Mouse (Mus musculus) forebrain, embryonic 14.5 days (tissue): ENCODE measurements at regions not wholly inside any gene's neighbourhood (a gene's known extent, or its start where the extent isn't known, plus 50 kb on each side); places are given as distances from the start of the nearest gene placed in this dataset.
"Not testable (repeated sequence)": the region's sequence is repeated elsewhere in the genome, so short reads cannot be mapped to it uniquely, and the experiment has no call there.

Experiments
- ATAC-seq: fragments of 200-750 bp; cut with Nextera tagmentation; 2 replicates; pipeline ENCODE4 v1.8.0; 2017; ENCODE audit warnings: mild to moderate bottlenecking, moderate library complexity
- DNase-seq: peaks from one replicate; pipeline ENCODE4 v3.0.0-alpha.2; 2015; ENCODE audit warnings: low spot score
- H3K27ac ChIP-seq: fragments of 300-500 bp; sonication (generic); 2 replicates; pipeline ENCODE4 v1.5.1; 2014; ENCODE audit warnings: low read depth, mild to moderate bottlenecking, control low read depth, low read length, moderate library complexity
- H3K27me3 ChIP-seq: fragments of 300-500 bp; sonication (generic); replicated peaks from 2 replicates; pipeline ENCODE4 v1.6.1; 2014; ENCODE audit warnings: low read length, control low read depth, mixed read lengths; ENCODE audit not compliant: control insufficient read depth, insufficient read depth
- H3K36me3 ChIP-seq: fragments of 300-500 bp; sonication (generic); 2 replicates; pipeline ENCODE4 v1.6.1; 2014; ENCODE audit warnings: low read length, control low read depth; ENCODE audit not compliant: control insufficient read depth, insufficient read depth
- H3K4me1 ChIP-seq: fragments of 300-500 bp; sonication (generic); 2 replicates; pipeline ENCODE4 v1.6.1; 2014; ENCODE audit warnings: antibody characterized with exemption, low read length, control low read depth; ENCODE audit not compliant: control insufficient read depth, insufficient read depth
- H3K4me2 ChIP-seq: fragments of 300-500 bp; sonication (generic); 2 replicates; pipeline ENCODE4 v1.6.1; 2014; ENCODE audit warnings: mild to moderate bottlenecking, control low read depth, low read length
- H3K4me3 ChIP-seq: fragments of 300-500 bp; sonication (generic); 2 replicates; pipeline ENCODE4 v1.5.1; 2014; ENCODE audit warnings: low read depth, low read length, control low read depth
- H3K9ac ChIP-seq: fragments of 300-500 bp; sonication (generic); 2 replicates; pipeline ENCODE4 v1.6.1; 2014; ENCODE audit warnings: mild to moderate bottlenecking, low read length, control low read depth, moderate library complexity
- H3K9me3 ChIP-seq: fragments of 300-500 bp; sonication (generic); replicated peaks from 2 replicates; pipeline ENCODE4 v1.6.1; 2016; ENCODE audit warnings: low read length, control low read depth, mixed read lengths; ENCODE audit not compliant: control insufficient read depth
- whole genome bisulfite sequencing: fragments of 180-500 bp; shearing (Covaris S2); extraction: QIAGEN DNeasy Blood & Tissue Kit; methylation state at CpG from one replicate; pipeline ENCODE4 v1.1.7; 2014; 5-methylcytosine and 5-hydroxymethylcytosine counted together

GRCm38 (mm10) chr2:123655551-123655950, 434.2 kb upstream of the Sema6d start:
- Histone ChIP-seq H3K4me3 (no peak overlapping the region), H3K27ac (no peak overlapping the region), H3K9me3 (no peaks in the 10 kb centered on the region), H3K27me3 (no peaks in the 10 kb centered on the region), H3K9ac (no peak overlapping the region), H3K36me3 (no peaks in the 10 kb centered on the region), H3K4me1 (no peaks in the 10 kb centered on the region), H3K4me2 (no peak overlapping the region)
- DNase-seq (no peak), ATAC-seq (no peak)
- 74% methylated on average over 1 of the region's 1 CpGs for WGBS

- Histone ChIP-seq H3K9me3 (no peaks in the 10 kb centered on the region), H3K4me3 (no peak overlapping the region), H3K4me1 (no peaks in the 10 kb centered on the region), H3K27ac (no peak overlapping the region), H3K4me2 (no peak overlapping the region), H3K36me3 (no peaks in the 10 kb centered on the region), H3K9ac (no peak overlapping the region), H3K27me3 (no peaks in the 10 kb centered on the region)
- ATAC-seq (no peak), DNase-seq (no peak)
- WGBS = 76% methylated on average over 4 of the region's 4 CpGs
Observed at GRCm38 (mm10) chr2:123688290-123689030, 401.3 kb upstream of the Sema6d start.

- no peak for ATAC-seq
- 83% methylated on average over 1 of the region's 1 CpGs for WGBS
Observed at GRCm38 (mm10) chr2:123689801-123690200, 400.0 kb upstream of the Sema6d start.

GRCm38 (mm10) chr2:123739688-123740087, 350.1 kb upstream of the Sema6d start:
- DNase-seq (no peak), ATAC-seq (no peak)
- no peaks in the 10 kb centered on the region for H3K4me1 ChIP-seq
- H3K9ac ChIP-seq = no peak overlapping the region
- H3K4me2 ChIP-seq = no peak overlapping the region
- 85% methylated on average over 4 of the region's 4 CpGs for WGBS
- H3K9me3 ChIP-seq = no peaks in the 10 kb centered on the region
- no peaks in the 10 kb centered on the region for H3K36me3 ChIP-seq
- H3K27me3 ChIP-seq = no peaks in the 10 kb centered on the region
- no peak overlapping the region for H3K4me3 ChIP-seq
- no peak overlapping the region for H3K27ac ChIP-seq

More at GRCm38 (mm10) chr2:123689801-123690200, 400.0 kb upstream of the Sema6d start:
- H3K4me2 ChIP-seq = no peak overlapping the region
- no peaks in the 10 kb centered on the region for H3K9me3 ChIP-seq
- H3K4me3 ChIP-seq = no peak overlapping the region
- DNase-seq = no peak
- H3K27ac ChIP-seq = no peak overlapping the region
- H3K9ac ChIP-seq = no peak overlapping the region
- H3K36me3 ChIP-seq = no peaks in the 10 kb centered on the region
- H3K27me3 ChIP-seq = no peaks in the 10 kb centered on the region
- H3K4me1 ChIP-seq = no peaks in the 10 kb centered on the region

- Histone ChIP-seq H3K27ac (no peak overlapping the region), H3K4me1 (no peaks in the 10 kb centered on the region), H3K27me3 (no peaks in the 10 kb centered on the region), H3K36me3 (no peaks in the 10 kb centered on the region), H3K9me3 (no peaks in the 10 kb centered on the region), H3K4me3 (no peak overlapping the region), H3K4me2 (no peak overlapping the region), H3K9ac (no peak overlapping the region)
- no peak for DNase-seq
- 72% methylated on average over 6 of the region's 6 CpGs for WGBS
- no peak for ATAC-seq
Observed at GRCm38 (mm10) chr2:123740541-123740940, 349.2 kb upstream of the Sema6d start.

GRCm38 (mm10) chr2:123754220-123754619, 335.5 kb upstream of the Sema6d start:
- Histone ChIP-seq H3K36me3 (no peaks in the 10 kb centered on the region), H3K27me3 (no peaks in the 10 kb centered on the region), H3K4me2 (peak overlapping the region; percentile 30), H3K9ac (peak overlapping the region; percentile 35; the same call in 1 of the 2 replicates), H3K9me3 (no peaks in the 10 kb centered on the region), H3K4me1 (no peaks in the 10 kb centered on the region), H3K27ac (no peak overlapping the region), H3K4me3 (peak overlapping the region; percentile 18; the same call in 1 of the 2 replicates)
- 71% methylated on average over 7 of the region's 7 CpGs for WGBS
- ATAC-seq = peak; percentile 61
- no peak for DNase-seq

GRCm38 (mm10) chr2:123754656-123755499, 334.9 kb upstream of the Sema6d start:
- peak overlapping the region; percentile 18; the same call in 1 of the 2 replicates for H3K4me3 ChIP-seq
- H3K27me3 ChIP-seq, H3K9me3 ChIP-seq, H3K36me3 ChIP-seq, H3K27ac ChIP-seq, H3K9ac ChIP-seq, H3K4me1 ChIP-seq: not testable (repeated sequence)
- DNase-seq (peak; percentile 42), ATAC-seq (peak; percentile 72)
- peak overlapping the region; percentile 30; the same call in 1 of the 2 replicates for H3K4me2 ChIP-seq
- WGBS = 56% methylated on average over 10 of the region's 24 CpGs

GRCm38 (mm10) chr2:123799226-123799786, 290.5 kb upstream of the Sema6d start:
- DNase-seq (peak; percentile 67), ATAC-seq (peak; percentile 87)
- H3K4me3 ChIP-seq = no peak overlapping the region
- H3K9ac ChIP-seq = no peak overlapping the region
- H3K9me3 ChIP-seq = no peaks in the 10 kb centered on the region
- H3K36me3 ChIP-seq = no peaks in the 10 kb centered on the region
- peak overlapping the region; percentile 35; the same call in 1 of the 2 replicates for H3K27ac ChIP-seq
- 52% methylated on average over 3 of the region's 3 CpGs for WGBS
- peaks cover 5% of the 10 kb centered on the region; the same call in 1 of the 2 replicates for H3K4me1 ChIP-seq
- H3K4me2 ChIP-seq = no peak overlapping the region
- H3K27me3 ChIP-seq = no peaks in the 10 kb centered on the region
